Mouse (Mus musculus): ENCODE measurements around the gene Pnpla7. TPM values are rescaled to one million over a fixed set of nuclear protein-coding genes. Genes with fewer than 3 reads are reported as not detected.
"Not testable (repeated sequence)": the region's sequence is repeated elsewhere in the genome, so short reads cannot be mapped to it uniquely, and the experiment has no call there.

The Pnpla7 gene
- polyA plus RNA-seq (2015; fragmentation: Nextera tagmentation; extraction: Ambion mirVana): 3.3 and 4.5 TPM in 2 replicates

DNA sequence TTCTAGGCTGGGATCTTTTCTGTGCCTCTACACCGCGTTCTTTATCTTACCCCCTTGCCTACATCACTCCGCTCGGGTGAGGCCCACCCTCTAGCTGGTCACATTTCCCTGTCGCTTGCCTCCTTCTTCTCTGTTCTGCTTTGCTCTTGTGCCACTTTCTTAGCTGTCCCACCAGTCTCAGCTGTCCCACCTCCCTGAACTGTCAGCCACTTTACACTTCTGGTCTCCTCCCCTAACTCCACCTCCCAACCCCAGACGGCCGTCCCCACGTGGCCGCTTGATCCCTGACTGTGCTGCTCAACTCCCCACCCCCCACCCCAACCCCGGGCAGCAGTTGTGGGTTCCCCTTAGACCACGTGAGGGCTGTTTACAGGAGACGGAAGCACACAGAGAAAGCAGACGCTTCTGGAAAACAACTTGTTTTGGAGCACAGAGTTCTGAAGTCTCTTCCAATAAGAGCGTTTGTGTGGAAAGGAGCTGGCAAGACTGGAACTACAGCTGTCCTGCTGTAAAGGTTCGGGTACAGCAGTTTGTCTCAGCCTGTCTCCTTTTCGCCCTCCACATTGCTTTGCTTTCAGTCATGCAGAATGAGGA, at the start of gene Pnpla7:
Pnpla7 (plus strand) TSS at position 330 of the 594 bp plus-strand sequence.
- peak within 1 kb of the TSS; percentile 57 for H3K9ac ChIP-seq
- ATAC-seq (replicated peaks): peak; percentile 26; the same call in 1 of the 2 replicates
- no peaks in the 10 kb centered on the region for H3K9me3 ChIP-seq
- H3K27ac ChIP-seq: peak within 1 kb of the TSS; percentile 89
- peak within 1 kb of the TSS; percentile 72 for H3K4me3 ChIP-seq
- H3K4me2 ChIP-seq: peak within 1 kb of the TSS; percentile 98
- H3K36me3 ChIP-seq (replicated peaks): peaks cover 10% of the 10 kb centered on the region
- no peaks in the 10 kb centered on the region for H3K27me3 ChIP-seq (replicated peaks)
- under 1% methylated on average over 16 of the region's 16 CpGs for WGBS
- peaks cover 24% of the 10 kb centered on the region for H3K4me1 ChIP-seq

DNA sequence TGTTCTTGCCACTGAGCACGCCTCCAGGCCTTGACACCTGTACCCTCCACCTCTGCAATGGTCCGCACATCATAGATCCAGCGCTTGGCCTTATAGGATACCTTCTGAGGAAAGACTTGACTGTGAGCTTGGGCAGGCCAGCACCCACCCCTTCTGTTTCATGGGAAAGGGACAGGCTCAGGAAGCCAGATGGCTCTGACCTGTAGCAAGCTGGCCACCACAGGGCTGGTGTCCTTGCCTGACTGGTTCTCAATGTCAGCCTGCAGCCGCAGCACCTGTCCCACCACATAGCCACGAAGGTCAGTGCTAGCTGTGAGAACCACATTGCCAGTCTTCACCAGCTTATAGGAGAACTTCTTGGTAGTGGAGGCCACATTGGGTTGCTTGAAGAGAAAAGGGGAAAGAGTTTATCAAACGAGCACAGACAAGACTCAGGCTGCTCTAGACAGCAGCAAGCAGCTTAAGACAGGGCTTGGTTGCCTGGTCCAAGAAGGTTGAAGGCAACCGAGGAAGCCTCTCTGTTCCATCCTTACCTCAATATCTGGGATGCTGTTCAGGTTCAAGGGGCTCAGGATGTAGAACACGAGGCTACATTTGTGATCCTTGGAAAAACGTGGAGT, 49.4 kb upstream of the Pnpla7 start:
- no peak overlapping the region for H3K27ac ChIP-seq
- no peaks in the 10 kb centered on the region for H3K27me3 ChIP-seq (replicated peaks)
- no peaks in the 10 kb centered on the region for H3K4me1 ChIP-seq
- ATAC-seq (replicated peaks): no peak
- no peaks in the 10 kb centered on the region for H3K9me3 ChIP-seq
- WGBS: 92% methylated on average over 9 of the region's 9 CpGs
- no peaks in the 10 kb centered on the region for H3K36me3 ChIP-seq (replicated peaks)
- H3K4me2 ChIP-seq: no peak overlapping the region
- H3K9ac ChIP-seq: no peak overlapping the region
- no peak overlapping the region for H3K4me3 ChIP-seq

- ATAC-seq (replicated peaks): no peak
- no peaks in the 10 kb centered on the region for H3K36me3 ChIP-seq (replicated peaks)
- no peaks in the 10 kb centered on the region for H3K27me3 ChIP-seq (replicated peaks)
- no peak overlapping the region for H3K4me3 ChIP-seq
- H3K4me1 ChIP-seq: no peaks in the 10 kb centered on the region
- WGBS: 80% methylated on average over 7 of the region's 7 CpGs
- no peak overlapping the region for H3K9ac ChIP-seq
- no peak overlapping the region for H3K4me2 ChIP-seq
- H3K27ac ChIP-seq: no peak overlapping the region
- H3K9me3 ChIP-seq: no peaks in the 10 kb centered on the region
These were observed 48.9 kb upstream of the Pnpla7 start for GRCm38 (mm10) chr2:24926965-24927358.

DNA sequence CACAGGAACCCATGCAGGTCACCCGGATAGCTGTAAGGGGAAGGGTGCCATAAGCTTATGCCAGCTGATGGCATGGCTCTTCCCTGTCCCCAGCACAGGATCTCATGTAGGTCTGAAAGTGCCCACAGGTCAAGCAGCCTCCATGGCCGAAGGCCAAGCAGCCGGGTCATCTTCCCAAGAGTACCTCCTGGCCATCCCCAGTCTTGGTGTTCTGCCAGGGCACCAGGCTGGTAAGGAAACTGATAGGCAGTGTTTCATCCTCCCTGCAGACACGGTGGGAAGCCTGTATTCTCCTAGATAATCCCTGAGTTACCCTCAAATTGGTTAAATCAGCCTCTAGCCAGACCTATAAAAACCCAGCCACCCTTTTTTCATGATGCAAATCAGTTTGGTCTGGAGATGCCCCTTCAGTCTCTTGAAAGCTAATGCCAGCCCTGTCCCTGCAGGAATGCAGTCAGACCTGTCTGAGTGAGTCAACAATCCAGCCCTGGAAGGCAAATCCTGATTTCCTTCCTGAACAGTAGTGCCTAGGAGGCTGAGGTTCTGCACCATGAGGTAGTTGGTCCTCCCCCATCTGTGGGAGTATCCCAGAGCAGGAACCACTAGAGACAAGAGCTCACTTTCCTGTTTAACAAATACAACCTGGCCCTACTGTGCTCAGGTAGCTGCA, 47.9 kb upstream of the Pnpla7 start:
- H3K27me3 ChIP-seq (replicated peaks): no peaks in the 10 kb centered on the region
- H3K4me3 ChIP-seq: no peak overlapping the region
- H3K27ac ChIP-seq: no peak overlapping the region
- no peaks in the 10 kb centered on the region for H3K4me1 ChIP-seq
- H3K9me3 ChIP-seq: no peaks in the 10 kb centered on the region
- no peak overlapping the region for H3K9ac ChIP-seq
- H3K36me3 ChIP-seq (replicated peaks): no peaks in the 10 kb centered on the region
- H3K4me2 ChIP-seq: no peak overlapping the region
- WGBS: 72% methylated on average over 4 of the region's 4 CpGs
- ATAC-seq (replicated peaks): no peak

DNA sequence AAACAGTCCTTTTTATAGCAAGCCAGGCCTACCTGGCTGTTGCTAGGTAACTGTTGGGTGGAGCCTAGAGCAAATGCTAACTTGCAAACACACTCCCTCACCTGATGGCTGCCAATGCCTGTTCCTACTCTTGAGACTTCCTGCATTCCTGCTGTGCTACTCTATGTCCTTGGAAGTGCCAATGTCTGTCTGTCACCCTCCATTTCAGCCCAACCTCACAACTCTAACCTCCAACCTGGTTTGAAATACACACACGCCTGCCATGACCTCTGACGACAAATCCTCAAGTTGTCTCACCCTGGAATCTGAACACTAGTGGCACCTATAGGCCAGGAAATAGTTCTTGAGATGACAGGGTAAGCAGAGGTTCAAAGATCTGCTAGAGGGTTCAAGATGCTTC, 46.7 kb upstream of the Pnpla7 start:
- WGBS: 70% methylated on average over 2 of the region's 2 CpGs
- Histone ChIP-seq H3K9me3 (no peaks in the 10 kb centered on the region), H3K9ac (no peak overlapping the region), H3K27ac (no peak overlapping the region), H3K4me3 (no peak overlapping the region), H3K4me2 (no peak overlapping the region), H3K27me3 (replicated peaks) (no peaks in the 10 kb centered on the region), H3K36me3 (replicated peaks) (no peaks in the 10 kb centered on the region), H3K4me1 (peaks cover 11% of the 10 kb centered on the region)
- no peak for ATAC-seq (replicated peaks)

DNA sequence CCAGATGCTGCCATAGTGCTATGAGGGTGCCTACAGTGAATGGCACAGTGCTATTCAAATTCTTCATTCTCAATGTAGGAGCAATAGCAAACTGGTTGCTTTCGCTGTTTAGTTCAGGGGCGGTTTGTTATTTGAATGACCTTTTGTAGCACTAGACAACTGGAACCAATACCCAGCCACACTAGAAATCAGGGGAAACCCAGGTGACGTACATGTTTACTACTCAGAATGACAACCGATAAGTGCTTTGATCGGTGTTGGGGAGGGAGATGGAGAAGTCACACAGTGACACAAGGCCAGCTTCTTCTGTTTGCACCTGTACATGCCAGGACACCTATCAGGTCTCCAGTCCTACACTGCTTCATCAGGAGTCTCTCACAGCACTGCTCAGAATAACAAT, 46.2 kb upstream of the Pnpla7 start:
- no peaks in the 10 kb centered on the region for H3K36me3 ChIP-seq (replicated peaks)
- no peak overlapping the region for H3K4me3 ChIP-seq
- H3K4me2 ChIP-seq: no peak overlapping the region
- H3K9me3 ChIP-seq: no peaks in the 10 kb centered on the region
- no peak for ATAC-seq (replicated peaks)
- 89% methylated on average over 5 of the region's 5 CpGs for whole genome bisulfite sequencing
- H3K27me3 ChIP-seq (replicated peaks): no peaks in the 10 kb centered on the region
- H3K4me1 ChIP-seq: peaks cover 15% of the 10 kb centered on the region
- H3K9ac ChIP-seq: no peak overlapping the region
- no peak overlapping the region for H3K27ac ChIP-seq

DNA sequence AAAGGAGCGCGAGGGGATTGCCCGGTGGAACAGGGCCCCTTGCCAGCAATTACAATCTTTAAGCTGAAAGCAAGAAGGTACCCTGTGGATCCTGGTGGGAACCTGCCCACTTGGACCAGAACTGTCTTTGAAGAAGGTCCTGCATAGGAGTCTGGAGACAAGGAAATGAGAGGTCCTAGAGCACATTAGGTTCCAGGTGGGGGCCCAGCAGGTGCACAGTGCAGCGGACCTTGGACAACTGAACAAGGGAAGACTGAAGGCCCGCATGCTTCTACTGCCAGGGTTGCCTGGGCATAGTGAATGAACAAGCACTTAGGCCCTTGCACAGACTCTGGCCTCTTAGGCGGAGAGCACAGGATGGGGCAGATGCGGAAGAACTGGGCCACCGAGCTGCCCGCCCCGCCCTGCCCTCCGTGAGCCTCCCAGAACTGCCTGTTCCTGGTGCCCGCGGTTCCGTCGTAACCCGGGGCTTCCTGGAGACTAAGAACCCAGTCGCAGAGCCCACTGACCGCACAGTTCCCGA, 41.3 kb upstream of the Pnpla7 start:
- Histone ChIP-seq H3K27ac (peak overlapping the region; percentile 53), H3K9me3 (no peaks in the 10 kb centered on the region), H3K4me2 (peak overlapping the region; percentile 89), H3K36me3 (replicated peaks) (no peaks in the 10 kb centered on the region), H3K4me1 (peaks cover 21% of the 10 kb centered on the region), H3K27me3 (replicated peaks) (no peaks in the 10 kb centered on the region), H3K9ac (peak overlapping the region; percentile 59), H3K4me3 (peak overlapping the region; percentile 55)
- 5% methylated on average over 19 of the region's 19 CpGs for WGBS
- peak; percentile 63 for ATAC-seq (replicated peaks)

DNA sequence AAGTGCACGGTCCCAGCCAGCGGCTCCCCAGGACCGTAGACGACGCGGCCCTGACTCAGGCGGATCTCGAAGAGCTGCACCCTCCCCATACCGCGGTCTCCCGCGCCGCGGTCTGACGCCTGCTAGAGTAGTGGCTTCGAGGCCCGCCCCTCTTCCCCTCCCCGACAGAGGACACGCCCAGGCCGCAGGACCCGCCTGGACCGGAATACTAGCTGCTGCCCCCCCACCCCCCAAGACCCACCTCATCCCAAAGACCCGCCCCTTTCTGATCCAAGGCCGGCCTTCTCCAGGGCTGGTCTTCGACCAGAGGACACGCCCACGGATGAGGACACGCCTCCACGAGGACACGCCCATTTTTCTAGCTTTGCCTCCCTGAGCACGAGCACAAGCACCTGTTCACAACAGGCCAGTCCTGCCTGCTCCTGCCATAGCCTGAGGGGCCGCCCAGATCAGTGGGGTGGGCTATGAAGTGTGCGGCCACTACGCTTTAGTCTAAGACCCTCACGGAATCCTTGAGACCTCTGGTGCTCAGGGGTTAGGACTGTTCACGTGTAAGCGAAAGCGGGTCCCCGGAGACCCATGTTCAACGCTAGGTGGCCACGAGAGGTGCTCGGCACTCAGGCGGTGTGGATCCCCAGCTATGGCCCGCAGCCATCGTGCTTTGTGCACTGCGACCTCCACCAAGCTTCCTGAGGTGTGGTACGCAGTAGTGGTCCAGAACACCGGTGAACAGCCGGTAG, 40.6 kb upstream of the Pnpla7 start, which contains the start of gene Arrdc1:
Arrdc1 (minus strand) TSS at position 196 of the 740 bp plus-strand sequence.
- Histone ChIP-seq H3K27ac (peak within 1 kb of the TSS; percentile 56), H3K4me1 (peaks cover 21% of the 10 kb centered on the region), H3K4me2 (peak within 1 kb of the TSS; percentile 89), H3K4me3 (peak within 1 kb of the TSS; percentile 55), H3K9me3 (no peaks in the 10 kb centered on the region), H3K27me3 (replicated peaks) (no peaks in the 10 kb centered on the region), H3K9ac (peak within 1 kb of the TSS; percentile 59), H3K36me3 (replicated peaks) (no peaks in the 10 kb centered on the region)
- 1% methylated on average over 49 of the region's 49 CpGs for WGBS
- peak; percentile 93 for ATAC-seq (replicated peaks)

DNA sequence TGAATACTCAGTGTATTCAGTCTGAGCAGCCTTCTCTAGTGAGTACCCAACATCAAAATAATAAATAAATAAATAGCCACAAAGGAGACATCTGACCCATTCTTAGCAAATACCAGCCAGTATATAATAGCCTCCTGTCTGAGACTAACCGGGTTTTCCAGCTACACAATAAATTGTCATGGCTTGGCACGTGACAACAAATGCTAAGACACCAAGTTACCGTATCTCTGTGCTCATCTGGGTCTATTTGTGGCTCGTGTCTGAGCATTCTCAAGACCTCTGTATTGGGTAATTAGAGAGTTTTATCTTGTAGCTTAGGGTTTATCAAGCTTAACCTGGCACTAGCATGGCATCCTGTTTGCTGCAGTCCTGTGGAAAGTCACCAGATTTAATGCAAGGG, 33.7 kb upstream of the Pnpla7 start:
- no peaks in the 10 kb centered on the region for H3K27me3 ChIP-seq (replicated peaks)
- H3K4me2 ChIP-seq: no peak overlapping the region
- H3K36me3 ChIP-seq (replicated peaks): no peaks in the 10 kb centered on the region
- H3K27ac ChIP-seq: no peak overlapping the region
- ATAC-seq (replicated peaks): no peak
- H3K9ac ChIP-seq: no peak overlapping the region
- no peaks in the 10 kb centered on the region for H3K9me3 ChIP-seq
- H3K4me3 ChIP-seq: no peak overlapping the region
- H3K4me1 ChIP-seq: no peaks in the 10 kb centered on the region
- 75% methylated on average over 4 of the region's 4 CpGs for WGBS

- not testable (repeated sequence) for H3K27ac ChIP-seq; H3K4me3 ChIP-seq; H3K9me3 ChIP-seq; H3K36me3 ChIP-seq (replicated peaks); H3K9ac ChIP-seq; H3K4me1 ChIP-seq; H3K4me2 ChIP-seq; H3K27me3 ChIP-seq (replicated peaks); ATAC-seq (replicated peaks)
- 47% methylated on average over 2 of the region's 2 CpGs for WGBS
These were observed 31.5 kb upstream of the Pnpla7 start for GRCm38 (mm10) chr2:24944304-24944703.

DNA sequence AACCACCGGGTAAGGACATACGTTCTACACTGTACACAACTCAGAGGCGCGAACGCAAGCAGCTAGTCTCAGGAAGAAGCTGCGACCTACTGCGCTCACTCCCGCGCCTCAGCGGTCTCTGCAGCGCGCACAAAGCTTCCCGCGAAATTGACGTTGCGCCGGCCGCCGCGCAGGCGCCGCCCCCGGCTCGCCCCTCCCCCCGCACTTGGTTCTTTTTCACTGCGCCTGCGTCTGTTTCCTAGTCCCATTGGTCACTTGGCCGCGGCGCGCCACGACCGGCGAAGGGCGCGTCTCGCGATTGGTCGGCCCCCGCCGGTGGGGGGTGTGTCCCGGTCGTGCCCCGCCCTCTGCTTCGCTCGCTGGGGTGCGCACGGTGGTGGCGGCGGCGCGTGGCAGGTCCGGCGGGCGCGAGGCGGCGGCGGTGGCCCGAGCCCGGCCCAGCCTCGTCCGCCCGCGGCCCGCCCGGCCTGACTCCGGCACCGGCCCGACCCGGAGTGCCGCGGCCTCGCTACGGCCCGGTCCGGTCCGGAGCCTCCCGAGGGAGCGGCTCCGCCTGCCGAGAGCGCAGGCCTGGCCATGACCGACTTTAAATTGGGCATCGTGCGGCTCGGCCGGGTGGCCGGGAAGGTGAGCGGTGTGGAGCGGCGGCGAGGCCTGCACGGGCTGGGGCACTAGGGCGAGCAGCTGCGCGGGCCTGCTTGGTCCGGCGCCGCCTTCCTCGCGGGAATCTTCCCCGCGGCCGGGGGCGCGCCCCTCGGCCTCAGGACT, 26.2 kb upstream of the Pnpla7 start, which contains the start of gene Zmynd19:
Zmynd19 (plus strand) TSS at position 372 of the 768 bp plus-strand sequence.
- Histone ChIP-seq H3K27me3 (replicated peaks) (no peaks in the 10 kb centered on the region), H3K4me1 (peaks cover 19% of the 10 kb centered on the region), H3K36me3 (replicated peaks) (peaks cover 22% of the 10 kb centered on the region), H3K4me2 (peak within 1 kb of the TSS; percentile 87), H3K9ac (peak within 1 kb of the TSS; percentile 82), H3K9me3 (no peaks in the 10 kb centered on the region), H3K4me3 (peak within 1 kb of the TSS; percentile 71), H3K27ac (peak within 1 kb of the TSS; percentile 77)
- WGBS: under 1% methylated on average over 101 of the region's 108 CpGs
- ATAC-seq (replicated peaks): peak; percentile 98

Measured in midbrain, embryonic 15.5 days (tissue).